In genomic region chr10:17407854-17408606, GRCm38 (mm10) we compare ENCODE assay signal across 21 mouse cellular contexts.
DNase-seq lines count a peak whose midpoint lies in the region; TF ChIP-seq lines count a peak whose summit lies in the region.
"Had no signal": no experiment of that assay in that cellular context is flagged by ENCODE, and none has a peak within 500 bp of the region (broad histone marks: within the 10 kb centered on the region; RNA-seq: fewer than 3 reads in every experiment).

No protein-coding gene starts in this region.

- no peaks in the 10 kb centered on the region for H3K36me3 ChIP-seq in myocyte (ENCODE audit: control insufficient read depth, insufficient read depth)
- H3K36me3 ChIP-seq: embryonic facial prominence, embryonic 15.5 days; heart, embryonic 10.5 days; limb, embryonic 12.5 days; lung, embryonic 15.5 days; midbrain, embryonic 13.5 days had no signal

- TF ChIP-seq POLR2A in myocyte (IDR thresholded peaks at IDR 0.05; ENCODE audit: insufficient read length, low read depth), result no peak

- intact Hi-C loops in left cerebral cortex, postnatal 14 days (cut with DNase I), result no loop called here

- no peak overlapping the region for H3K4me2 ChIP-seq in myocyte (ENCODE audit: low read depth)
- H3K4me2 ChIP-seq: embryonic facial prominence, embryonic 15.5 days; forebrain, embryonic 13.5 days; limb, embryonic 12.5 days; lung, embryonic 15.5 days; midbrain, embryonic 13.5 days had no signal

- H3K27me3 ChIP-seq in myocyte (ENCODE audit: control insufficient read depth, insufficient read depth, insufficient read length), result no peaks in the 10 kb centered on the region
- H3K27me3 ChIP-seq: embryonic facial prominence, embryonic 15.5 days; forebrain, embryonic 13.5 days; limb, embryonic 12.5 days; lung, embryonic 15.5 days; midbrain, embryonic 13.5 days had no signal

- no peak overlapping the region for H3ac ChIP-seq in myocyte (ENCODE audit: control insufficient read depth, insufficient read length)

- DNase-seq in kidney, adult 9 months, result peak; percentile 68
- DNase-seq in kidney, postnatal 25 days, result no peak
- peak; percentile 11 for DNase-seq in A20 (ENCODE audit: low read depth, low spot score)
- DNase-seq in gonadal fat pad, adult 2 months (ENCODE audit: low read depth), result peak; percentile 24
- no peak for DNase-seq in c-Kit-positive CD71-positive TER-119-positive erythroid progenitor cells, embryonic 14.5 days (ENCODE audit: low spot score)
- DNase-seq in left cerebral cortex, postnatal 14 days (ENCODE audit: low spot score in 2 of 2), result no peak
- no peak for DNase-seq in ovary, postnatal 36 days (ENCODE audit: low spot score)
- DNase-seq: adrenal gland, adult 8-10 months; cerebellum, adult 8-10 months; heart, postnatal 14 days; right cerebral cortex, postnatal 14 days; thymus, postnatal 36 days had no signal

- no peak overlapping the region for H3K4me3 ChIP-seq in myocyte
- H3K4me3 ChIP-seq: embryonic facial prominence, embryonic 15.5 days; forebrain, embryonic 13.5 days; heart, embryonic 10.5 days; layer of hippocampus, adult 2 months; left cerebral cortex, adult 2 months; limb, embryonic 12.5 days; lung, embryonic 15.5 days; midbrain, embryonic 13.5 days had no signal

- no peaks in the 10 kb centered on the region for H3K79me2 ChIP-seq in myocyte (ENCODE audit: control insufficient read depth, insufficient read depth)

TF ChIP-seq in myocyte, 11 proteins besides CTCF, POLR2A, EP300 and RAD21:
- TF ChIP-seq CEBPB (IDR thresholded peaks at IDR 0.05; ENCODE audit: insufficient read depth, poor library complexity, severe bottlenecking), result peak; percentile 80
- TF ChIP-seq POLR2AphosphoS2 (IDR thresholded peaks at IDR 0.05; ENCODE audit: insufficient read length, low read depth), result no peak

Comparison
In these comparisons a context has a peak if more than half of its experiments do, and no peak if none do; other contexts are left out.
1. DNase-seq: peak in kidney, adult 9 months (single experiment), A20 (single experiment) and gonadal fat pad, adult 2 months (single experiment); none in kidney, postnatal 25 days (0 of 2), c-Kit-positive CD71-positive TER-119-positive erythroid progenitor cells, embryonic 14.5 days (single experiment), left cerebral cortex, postnatal 14 days (0 of 2) and ovary, postnatal 36 days (single experiment).